ENCODE assay signal across 16 mouse cellular contexts in the genomic region with DNA sequence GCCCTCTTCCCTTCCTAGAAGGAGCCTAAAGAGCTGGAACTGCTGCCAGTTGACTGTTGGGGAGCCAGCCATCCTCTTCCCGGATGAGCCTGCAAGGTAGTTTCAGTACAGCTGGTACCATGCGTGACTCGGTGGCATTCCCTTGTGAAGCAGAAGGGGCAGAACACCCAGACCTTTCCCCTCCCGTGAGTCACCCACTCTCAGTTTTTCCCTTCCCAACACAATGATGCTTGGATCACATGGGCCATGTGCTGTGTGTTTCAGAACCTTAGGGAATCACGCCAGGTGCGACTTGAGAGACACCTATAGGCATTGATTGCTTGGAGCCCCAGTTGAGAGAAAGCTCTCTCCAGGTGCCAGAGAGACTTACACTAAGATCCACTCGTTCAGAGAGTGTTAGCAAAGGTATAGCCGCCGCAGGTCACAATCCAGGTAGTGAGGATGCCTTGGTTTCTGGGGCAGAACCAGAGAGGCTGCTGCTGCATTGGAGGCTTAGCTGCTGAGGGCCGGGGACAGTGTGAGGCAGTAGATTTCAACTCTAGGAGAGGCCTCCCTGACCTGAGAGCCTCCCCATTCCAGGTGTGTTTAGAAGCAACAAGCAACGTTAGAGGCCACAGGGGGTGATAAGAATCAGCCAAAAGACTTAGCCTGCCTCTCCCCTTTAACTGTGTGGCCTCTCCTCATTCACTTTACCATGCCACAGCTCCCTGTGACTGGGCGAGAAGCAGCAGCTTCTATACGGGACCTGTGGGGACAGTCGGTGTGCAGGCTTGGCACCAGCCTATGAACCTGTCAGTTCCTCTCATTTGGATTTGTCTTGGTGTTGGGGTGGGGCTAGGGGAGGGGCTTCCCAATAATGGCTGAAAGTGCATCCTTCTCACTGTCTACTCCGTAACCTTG. TPM values are rescaled to one million over a fixed set of nuclear protein-coding genes. Genes with fewer than 3 reads are reported as not detected.
DNase-seq lines count a peak whose midpoint lies in the region; ATAC-seq and TF ChIP-seq lines count a peak whose summit lies in the region.
"Had no signal": no experiment of that assay in that cellular context is flagged by ENCODE, and none has a peak within 500 bp of the region (broad histone marks: within the 10 kb centered on the region; RNA-seq: fewer than 3 reads in every experiment).

No protein-coding gene starts in this region.

- H3K9ac ChIP-seq in heart, embryonic 15.5 days, result no peak overlapping the region
- H3K9ac ChIP-seq in liver, postnatal 0 days (replicated peaks), result peak overlapping the region; percentile 19; the same call in 1 of the 2 replicates
- H3K9ac ChIP-seq: kidney, embryonic 15.5 days had no signal

- H3K9me3 ChIP-seq in heart, embryonic 15.5 days (replicated peaks), result no peaks in the 10 kb centered on the region
- H3K9me3 ChIP-seq in liver, postnatal 0 days (ENCODE audit: low read length), result no peaks in the 10 kb centered on the region
- H3K9me3 ChIP-seq: hindbrain, embryonic 10.5 days; kidney, embryonic 15.5 days; megakaryocyte, embryonic 14.5 days had no signal

- WGBS in heart, embryonic 15.5 days, result 80% methylated on average over 15 of the region's 15 CpGs
- WGBS in liver, postnatal 0 days (ENCODE audit: insufficient replicate concordance), result 82% methylated on average over 15 of the region's 15 CpGs

- peak overlapping the region; percentile 99; the same call in 1 of the 2 replicates for H3K27ac ChIP-seq in heart, embryonic 15.5 days
- H3K27ac ChIP-seq in liver, postnatal 0 days (ENCODE audit: low read depth), result peak overlapping the region; percentile 99; the same call in 1 of the 2 replicates

- peak; percentile 50 for DNase-seq in cerebellum, adult 11-12 months
- no peak for DNase-seq in cerebellum, adult 11 months
- DNase-seq in heart, postnatal 4 days, result no peak
- DNase-seq in ZHBTc4 (ENCODE audit: low read depth, low spot score), result peak; percentile 38
- no peak for DNase-seq in liver, postnatal 0 days
- DNase-seq in urinary bladder, postnatal 14 days (ENCODE audit: low spot score), result no peak
- no peak for DNase-seq in kidney, adult 11 months
- DNase-seq: adrenal gland, postnatal 10 days; cerebellum, adult 18-20 months; retina, postnatal 1 day; thymus, postnatal 4 days had no signal

- peaks cover 5% of the 10 kb centered on the region; the same call in 1 of the 2 replicates for H3K36me3 ChIP-seq in heart, embryonic 15.5 days
- H3K36me3 ChIP-seq in liver, postnatal 0 days (replicated peaks; ENCODE audit: insufficient read depth, low read length), result peaks cover 18% of the 10 kb centered on the region

- TF ChIP-seq CTCF in liver, postnatal 0 days (IDR thresholded peaks at IDR 0.05; ENCODE audit: low read depth), result no peak

- H3K4me3 ChIP-seq in heart, embryonic 15.5 days, result no peak overlapping the region
- no peak overlapping the region for H3K4me3 ChIP-seq in liver, postnatal 0 days (ENCODE audit: low read depth, low read length)
- H3K4me3 ChIP-seq: kidney, embryonic 15.5 days had no signal

- ATAC-seq in heart, embryonic 15.5 days (replicated peaks; ENCODE audit: insufficient number of reproducible peaks, insufficient read depth, low FRiP score, low read depth), result no peak
- no peak for ATAC-seq in liver, postnatal 0 days

- TF ChIP-seq EP300 in liver, postnatal 0 days (IDR thresholded peaks at IDR 0.05; ENCODE audit: low read depth), result no peak

- no peak overlapping the region for H3K4me2 ChIP-seq in heart, embryonic 15.5 days
- H3K4me2 ChIP-seq in liver, postnatal 0 days (ENCODE audit: low read depth, low read length), result no peak overlapping the region

- peaks cover 67% of the 10 kb centered on the region for H3K4me1 ChIP-seq in heart, embryonic 15.5 days (replicated peaks)
- H3K4me1 ChIP-seq in liver, postnatal 0 days (ENCODE audit: insufficient read depth), result peaks cover 62% of the 10 kb centered on the region

- no peaks in the 10 kb centered on the region for H3K27me3 ChIP-seq in heart, embryonic 15.5 days
- no peaks in the 10 kb centered on the region for H3K27me3 ChIP-seq in liver, postnatal 0 days (ENCODE audit: insufficient read depth, low read length)
- H3K27me3 ChIP-seq: kidney, embryonic 15.5 days; Patski had no signal

RNA-seq across cellular contexts. Expression of gene Ergic1, which starts 50.9 kb away (rescaled TPM):
- 75.0 and 92.0 TPM in 2 replicates for polyA plus RNA-seq in heart, embryonic 15.5 days (2015; fragmentation: Nextera tagmentation; extraction: Ambion mirVana)
- 100 to 1,000 TPM; 109 to 115 TPM for total RNA-seq in heart, postnatal 4 days (2021)
- 34.4 and 35.0 TPM in 2 replicates for polyA plus RNA-seq in liver, postnatal 0 days (2015; fragmentation: Nextera tagmentation; extraction: Ambion mirVana)

RNA-seq across cellular contexts. Expression of gene Dusp1, which starts 51.5 kb away (rescaled TPM):
- polyA plus RNA-seq in heart, embryonic 15.5 days (2015; fragmentation: Nextera tagmentation; extraction: Ambion mirVana), result 30.8 and 38.1 TPM in 2 replicates
- 10 to 100 TPM; 66.9 to 69.5 TPM for total RNA-seq in heart, postnatal 4 days (2021)
- 13.4 and 14.2 TPM in 2 replicates for polyA plus RNA-seq in liver, postnatal 0 days (2015; fragmentation: Nextera tagmentation; extraction: Ambion mirVana)

Comparison
In these comparisons a context has a peak if more than half of its experiments do, and no peak if none do; other contexts are left out.
1. DNase-seq: peak in cerebellum, adult 11-12 months (single experiment) and ZHBTc4 (single experiment); none in cerebellum, adult 11 months (single experiment), heart, postnatal 4 days (single experiment), liver, postnatal 0 days (single experiment), urinary bladder, postnatal 14 days (single experiment) and kidney, adult 11 months (single experiment).